In genomic region chr1:184117991-184118390, GRCm38 (mm10) we compare ENCODE assay signal across 13 mouse cellular contexts.
DNase-seq lines count a peak whose midpoint lies in the region; ATAC-seq lines count a peak whose summit lies in the region.
"Had no signal": no experiment of that assay in that cellular context is flagged by ENCODE, and none has a peak within 500 bp of the region (broad histone marks: within the 10 kb centered on the region; RNA-seq: fewer than 3 reads in every experiment).

No protein-coding gene starts in this region.

- H3K4me3 ChIP-seq in hindbrain, embryonic 14.5 days (replicated peaks; ENCODE audit: low read length) = no peak overlapping the region
- H3K4me3 ChIP-seq: hindbrain, embryonic 12.5 days; intestine, embryonic 15.5 days had no signal

- H3K9me3 ChIP-seq in hindbrain, embryonic 14.5 days (ENCODE audit: control insufficient read depth, low read length) = no peaks in the 10 kb centered on the region
- H3K9me3 ChIP-seq: hindbrain, embryonic 12.5 days; intestine, embryonic 15.5 days had no signal

- no peak overlapping the region for H3K9ac ChIP-seq in hindbrain, embryonic 14.5 days
- H3K9ac ChIP-seq: forebrain, postnatal 0 days; hindbrain, embryonic 12.5 days; intestine, embryonic 15.5 days had no signal

- ATAC-seq in inflammation-experienced regulatory T-cells, adult 6 months = peak; percentile 96
- no peak for ATAC-seq in hindbrain, embryonic 14.5 days (ENCODE audit: low FRiP score)
- ATAC-seq: forebrain, postnatal 0 days; intestine, embryonic 15.5 days had no signal

- no peaks in the 10 kb centered on the region for H3K36me3 ChIP-seq in hindbrain, embryonic 14.5 days (replicated peaks; ENCODE audit: control insufficient read depth, insufficient read depth)
- H3K36me3 ChIP-seq: hindbrain, embryonic 12.5 days; intestine, embryonic 15.5 days had no signal

- no peaks in the 10 kb centered on the region for H3K4me1 ChIP-seq in hindbrain, embryonic 14.5 days (replicated peaks; ENCODE audit: control insufficient read depth, insufficient read depth, low read length)
- H3K4me1 ChIP-seq: hindbrain, embryonic 12.5 days; intestine, embryonic 15.5 days had no signal

- peak; percentile 26 for DNase-seq in A20 (ENCODE audit: low read depth, low spot score)
- DNase-seq in CD4-positive, CD25-positive, alpha-beta regulatory T cell, adult 2 months (ENCODE audit: low read depth, low spot score) = peak; percentile 73
- DNase-seq in thymus, postnatal 0 days (ENCODE audit: low spot score) = peak; percentile 96
- DNase-seq in embryo, embryonic 11 days = no peak
- no peak for DNase-seq in hindbrain, embryonic 14.5 days (ENCODE audit: low spot score)
- no peak for DNase-seq in layer of hippocampus, adult 9-11 months
- DNase-seq: forebrain, postnatal 0 days; kidney, postnatal 4 days; lung, adult 18-20 months; retina, postnatal 1 day had no signal

- 72% methylated on average over 2 of the region's 2 CpGs for WGBS in hindbrain, embryonic 14.5 days

- H3K27ac ChIP-seq in hindbrain, embryonic 14.5 days = no peak overlapping the region
- H3K27ac ChIP-seq: hindbrain, embryonic 12.5 days; intestine, embryonic 15.5 days had no signal

- H3K4me2 ChIP-seq in hindbrain, embryonic 14.5 days (replicated peaks) = no peak overlapping the region
- H3K4me2 ChIP-seq: hindbrain, embryonic 12.5 days; intestine, embryonic 15.5 days had no signal

- no peaks in the 10 kb centered on the region for H3K27me3 ChIP-seq in hindbrain, embryonic 14.5 days (ENCODE audit: control insufficient read depth, insufficient read depth, low read length)
- H3K27me3 ChIP-seq: hindbrain, embryonic 12.5 days; intestine, embryonic 15.5 days had no signal

Comparison
In these comparisons a context has a peak if more than half of its experiments do, and no peak if none do; other contexts are left out.
1. DNase-seq: peak in A20 (single experiment), CD4-positive, CD25-positive, alpha-beta regulatory T cell, adult 2 months (single experiment) and thymus, postnatal 0 days (single experiment); none in embryo, embryonic 11 days (single experiment), hindbrain, embryonic 14.5 days (single experiment) and layer of hippocampus, adult 9-11 months (single experiment).